Mouse (Mus musculus) lung, postnatal 0 days (tissue): ENCODE data around the gene Slc4a8.

Experiments used
- CTCF ChIP-seq: IDR thresholded peaks from 2 replicates; pipeline ENCODE4 v1.5.1; 2016; ENCODE audit warnings: antibody characterized with exemption, mild to moderate bottlenecking
- EP300 ChIP-seq: IDR thresholded peaks from 2 replicates; pipeline ENCODE4 v1.6.1; 2016; ENCODE audit warnings: antibody characterized with exemption, mild to moderate bottlenecking, control low read depth

- TF ChIP-seq CTCF (no peak), EP300 (no peak)
These were observed 75.2 kb downstream of the Slc4a8 start for GRCm38 (mm10) chr15:100836729-100837128.
